Mouse (Mus musculus): ENCODE results near the gene Eif4b. TPM values are rescaled to one million over a fixed set of nuclear protein-coding genes. Genes with fewer than 3 reads are reported as not detected.

Gene Eif4b
- polyA plus RNA-seq, 1 experiment: 114 TPM

GRCm38 (mm10) chr15:102133314-102133713 is 59.7 kb downstream of the Eif4b start:
- Histone ChIP-seq H3K4me1 (ENCODE audit: control insufficient read depth, insufficient read depth, low read length) (peaks cover 2% of the 10 kb centered on the region; the same call in 1 of the 2 replicates), H3K27me3 (ENCODE audit: control insufficient read depth, insufficient read depth, low read length) (no peaks in the 10 kb centered on the region), H3K4me3 (replicated peaks; ENCODE audit: insufficient read depth, low read depth, low read length) (no peak overlapping the region), H3K27ac (ENCODE audit: insufficient read depth, low read length) (no peak overlapping the region)
- TF ChIP-seq POLR2A (IDR thresholded peaks at IDR 0.05; ENCODE audit: borderline replicate concordance, insufficient read depth, low read length) (no peak), CTCF (IDR thresholded peaks at IDR 0.05; ENCODE audit: borderline replicate concordance, insufficient read depth, low read depth, low read length) (no peak)
- no peak for DNase-seq
- WGBS: 91% methylated on average over 9 of the region's 9 CpGs

GRCm38 (mm10) chr15:102134709-102135108 is 61.1 kb downstream of the Eif4b start:
- Histone ChIP-seq H3K4me3 (replicated peaks; ENCODE audit: insufficient read depth, low read depth, low read length) (no peak overlapping the region), H3K27ac (ENCODE audit: insufficient read depth, low read length) (no peak overlapping the region), H3K27me3 (ENCODE audit: control insufficient read depth, insufficient read depth, low read length) (no peaks in the 10 kb centered on the region), H3K4me1 (ENCODE audit: control insufficient read depth, insufficient read depth, low read length) (peaks cover 2% of the 10 kb centered on the region; the same call in 1 of the 2 replicates)
- no peak for DNase-seq
- 84% methylated on average over 2 of the region's 2 CpGs for WGBS
- no peak for TF ChIP-seq CTCF (IDR thresholded peaks at IDR 0.05; ENCODE audit: borderline replicate concordance, insufficient read depth, low read depth, low read length)
- no peak for TF ChIP-seq POLR2A (IDR thresholded peaks at IDR 0.05; ENCODE audit: borderline replicate concordance, insufficient read depth, low read length)

- DNase-seq: no peak
- H3K27me3 ChIP-seq (ENCODE audit: control insufficient read depth, insufficient read depth, low read length): no peaks in the 10 kb centered on the region
- H3K4me1 ChIP-seq (ENCODE audit: control insufficient read depth, insufficient read depth, low read length): peaks cover 2% of the 10 kb centered on the region; the same call in 1 of the 2 replicates
- 1% methylated on average over 35 of the region's 35 CpGs for WGBS
- TF ChIP-seq CTCF (IDR thresholded peaks at IDR 0.05; ENCODE audit: borderline replicate concordance, insufficient read depth, low read depth, low read length): no peak
- peak overlapping the region; percentile 41 for H3K27ac ChIP-seq (ENCODE audit: insufficient read depth, low read length)
- peak overlapping the region; percentile 85 for H3K4me3 ChIP-seq (replicated peaks; ENCODE audit: insufficient read depth, low read depth, low read length)
These were observed 62.1 kb downstream of the Eif4b start for GRCm38 (mm10) chr15:102135522-102136128.

GRCm38 (mm10) chr15:102136129-102136758 is 62.7 kb downstream of the Eif4b start, which contains the start of gene Spryd3:
Gene Spryd3 (minus strand): TSS chr15:102136234.
- peak; percentile 98 to 100 for DNase-seq
- H3K27me3 ChIP-seq (ENCODE audit: control insufficient read depth, insufficient read depth, low read length): no peaks in the 10 kb centered on the region
- TF ChIP-seq POLR2A (IDR thresholded peaks at IDR 0.05; ENCODE audit: borderline replicate concordance, insufficient read depth, low read length): peak; percentile 64
- TF ChIP-seq CTCF (IDR thresholded peaks at IDR 0.05; ENCODE audit: borderline replicate concordance, insufficient read depth, low read depth, low read length): no peak
- peak within 1 kb of the TSS; percentile 87 for H3K27ac ChIP-seq (ENCODE audit: insufficient read depth, low read length)
- H3K4me1 ChIP-seq (ENCODE audit: control insufficient read depth, insufficient read depth, low read length): peaks cover 2% of the 10 kb centered on the region; the same call in 1 of the 2 replicates
- WGBS: under 1% methylated on average over 50 of the region's 50 CpGs
- H3K4me3 ChIP-seq (replicated peaks; ENCODE audit: insufficient read depth, low read depth, low read length): peak within 1 kb of the TSS; percentile 90

- DNase-seq: no peak
- Histone ChIP-seq H3K4me3 (replicated peaks; ENCODE audit: insufficient read depth, low read depth, low read length) (no peak overlapping the region), H3K27me3 (ENCODE audit: control insufficient read depth, insufficient read depth, low read length) (no peaks in the 10 kb centered on the region; the same call in 1 of the 2 replicates)
These were observed 67.5 kb downstream of the Eif4b start for GRCm38 (mm10) chr15:102141120-102141519.

GRCm38 (mm10) chr15:102142914-102143912 is 69.6 kb downstream of the Eif4b start:
- Histone ChIP-seq H3K4me1 (ENCODE audit: control insufficient read depth, insufficient read depth, low read length) (no peaks in the 10 kb centered on the region), H3K4me3 (replicated peaks; ENCODE audit: insufficient read depth, low read depth, low read length) (no peak overlapping the region), H3K27ac (ENCODE audit: insufficient read depth, low read length) (no peak overlapping the region), H3K27me3 (ENCODE audit: control insufficient read depth, insufficient read depth, low read length) (no peaks in the 10 kb centered on the region; the same call in 1 of the 2 replicates)
- WGBS: 78% methylated on average over 23 of the region's 23 CpGs
- DNase-seq: no peak
- TF ChIP-seq POLR2A (IDR thresholded peaks at IDR 0.05; ENCODE audit: borderline replicate concordance, insufficient read depth, low read length) (no peak), CTCF (IDR thresholded peaks at IDR 0.05; ENCODE audit: borderline replicate concordance, insufficient read depth, low read depth, low read length) (no peak)

More at GRCm38 (mm10) chr15:102141120-102141519, 67.5 kb downstream of the Eif4b start:
- Histone ChIP-seq H3K4me1 (ENCODE audit: control insufficient read depth, insufficient read depth, low read length) (no peaks in the 10 kb centered on the region), H3K27ac (ENCODE audit: insufficient read depth, low read length) (no peak overlapping the region)
- 89% methylated on average over 5 of the region's 5 CpGs for WGBS
- TF ChIP-seq CTCF (IDR thresholded peaks at IDR 0.05; ENCODE audit: borderline replicate concordance, insufficient read depth, low read depth, low read length) (no peak), POLR2A (IDR thresholded peaks at IDR 0.05; ENCODE audit: borderline replicate concordance, insufficient read depth, low read length) (no peak)

GRCm38 (mm10) chr15:102144274-102144711 is 70.7 kb downstream of the Eif4b start, which contains the start of gene Igfbp6:
Gene Igfbp6 (plus strand): TSS chr15:102144362.
- Histone ChIP-seq H3K4me3 (replicated peaks; ENCODE audit: insufficient read depth, low read depth, low read length) (no peak within 1 kb of the TSS), H3K4me1 (ENCODE audit: control insufficient read depth, insufficient read depth, low read length) (no peaks in the 10 kb centered on the region), H3K27me3 (ENCODE audit: control insufficient read depth, insufficient read depth, low read length) (no peaks in the 10 kb centered on the region; the same call in 1 of the 2 replicates), H3K27ac (ENCODE audit: insufficient read depth, low read length) (no peak within 1 kb of the TSS)
- no peak for TF ChIP-seq POLR2A (IDR thresholded peaks at IDR 0.05; ENCODE audit: borderline replicate concordance, insufficient read depth, low read length)
- TF ChIP-seq CTCF (IDR thresholded peaks at IDR 0.05; ENCODE audit: borderline replicate concordance, insufficient read depth, low read depth, low read length): no peak
- 30% methylated on average over 22 of the region's 22 CpGs for WGBS
- no peak for DNase-seq

Data from cerebellum, adult 2 months (tissue).